Mouse (Mus musculus): ENCODE results near the gene Gm11634. TPM values are rescaled to one million over a fixed set of nuclear protein-coding genes. Genes with fewer than 3 reads are reported as not detected.
"Not testable (repeated sequence)": the region's sequence is repeated elsewhere in the genome, so short reads cannot be mapped to it uniquely, and the experiment has no call there.

Gene Gm11634
- polyA plus RNA-seq, 1 experiment from 2014 or later: not detected

GRCm38 (mm10) chr11:101587676-101588075 lies 11.4 kb downstream of the Gm11634 start:
- Histone ChIP-seq H3K4me1 (ENCODE audit: control insufficient read depth, insufficient read depth, low read length) (no peaks in the 10 kb centered on the region), H3K27ac (replicated peaks; ENCODE audit: low read depth, low read length) (no peak overlapping the region), H3K27me3 (ENCODE audit: control insufficient read depth, insufficient read depth, low read length) (no peaks in the 10 kb centered on the region), H3K36me3 (ENCODE audit: control insufficient read depth, insufficient read depth, low read length) (0 out of 2 replicates have a peak, but pooled peaks cover 4% of the 10 kb centered on the region), H3K4me2 (ENCODE audit: low read length) (no peak overlapping the region), H3K9me3 (ENCODE audit: control insufficient read depth, low read length) (no peaks in the 10 kb centered on the region), H3K9ac (replicated peaks; ENCODE audit: low read length) (no peak overlapping the region), H3K4me3 (replicated peaks; ENCODE audit: low read depth, low read length) (no peak overlapping the region)
- ATAC-seq (ENCODE audit: low FRiP score, low TSS enrichment): no peak
- 91% methylated on average over 10 of the region's 10 CpGs for WGBS
- DNase-seq: no peak

- ATAC-seq (ENCODE audit: low FRiP score, low TSS enrichment) (no peak), DNase-seq (no peak)
- Histone ChIP-seq H3K4me3 (replicated peaks; ENCODE audit: low read depth, low read length) (no peak overlapping the region), H3K9ac (replicated peaks; ENCODE audit: low read length) (no peak overlapping the region), H3K27ac (replicated peaks; ENCODE audit: low read depth, low read length) (no peak overlapping the region), H3K36me3 (ENCODE audit: control insufficient read depth, insufficient read depth, low read length) (peaks cover 8% of the 10 kb centered on the region), H3K9me3 (ENCODE audit: control insufficient read depth, low read length) (no peaks in the 10 kb centered on the region), H3K4me1 (ENCODE audit: control insufficient read depth, insufficient read depth, low read length) (no peaks in the 10 kb centered on the region), H3K27me3 (ENCODE audit: control insufficient read depth, insufficient read depth, low read length) (no peaks in the 10 kb centered on the region), H3K4me2 (ENCODE audit: low read length) (no peak overlapping the region)
- WGBS: 83% methylated on average over 4 of the region's 4 CpGs
Observed at GRCm38 (mm10) chr11:101585805-101586204, 13.3 kb downstream of the Gm11634 start.

- H3K4me3 ChIP-seq (replicated peaks; ENCODE audit: low read depth, low read length); H3K27me3 ChIP-seq (ENCODE audit: control insufficient read depth, insufficient read depth, low read length); H3K9ac ChIP-seq (replicated peaks; ENCODE audit: low read length); H3K4me1 ChIP-seq (ENCODE audit: control insufficient read depth, insufficient read depth, low read length); H3K27ac ChIP-seq (replicated peaks; ENCODE audit: low read depth, low read length); H3K9me3 ChIP-seq (ENCODE audit: control insufficient read depth, low read length); H3K4me2 ChIP-seq (ENCODE audit: low read length); ATAC-seq (ENCODE audit: low FRiP score, low TSS enrichment); DNase-seq: not testable (repeated sequence)
- H3K36me3 ChIP-seq (ENCODE audit: control insufficient read depth, insufficient read depth, low read length): peaks cover 15% of the 10 kb centered on the region
- WGBS: 93% methylated on average over 1 of the region's 1 CpGs
Observed at GRCm38 (mm10) chr11:101585031-101585430, 14.0 kb downstream of the Gm11634 start.

GRCm38 (mm10) chr11:101583205-101583604 lies 15.9 kb downstream of the Gm11634 start:
- Histone ChIP-seq H3K27ac (replicated peaks; ENCODE audit: low read depth, low read length) (no peak overlapping the region), H3K4me3 (replicated peaks; ENCODE audit: low read depth, low read length) (no peak overlapping the region), H3K9me3 (ENCODE audit: control insufficient read depth, low read length) (no peaks in the 10 kb centered on the region), H3K4me1 (ENCODE audit: control insufficient read depth, insufficient read depth, low read length) (no peaks in the 10 kb centered on the region), H3K4me2 (ENCODE audit: low read length) (no peak overlapping the region), H3K9ac (replicated peaks; ENCODE audit: low read length) (no peak overlapping the region), H3K27me3 (ENCODE audit: control insufficient read depth, insufficient read depth, low read length) (no peaks in the 10 kb centered on the region), H3K36me3 (ENCODE audit: control insufficient read depth, insufficient read depth, low read length) (peaks cover 34% of the 10 kb centered on the region)
- no peak for DNase-seq
- 87% methylated on average over 2 of the region's 2 CpGs for WGBS
- no peak for ATAC-seq (ENCODE audit: low FRiP score, low TSS enrichment)

- DNase-seq (peak; percentile 70), ATAC-seq (ENCODE audit: low FRiP score, low TSS enrichment) (no peak)
- H3K36me3 ChIP-seq (ENCODE audit: control insufficient read depth, insufficient read depth, low read length): peaks cover 42% of the 10 kb centered on the region
Observed at GRCm38 (mm10) chr11:101582054-101583035, 16.7 kb downstream of the Gm11634 start, which contains the start of gene Tmem106a. TSS of gene Tmem106a (plus strand) at chr11:101582242.

GRCm38 (mm10) chr11:101581081-101581764 lies 17.8 kb downstream of the Gm11634 start:
- DNase-seq (no peak), ATAC-seq (ENCODE audit: low FRiP score, low TSS enrichment) (no peak)
- H3K4me1 ChIP-seq (ENCODE audit: control insufficient read depth, insufficient read depth, low read length): no peaks in the 10 kb centered on the region
- H3K4me2 ChIP-seq (ENCODE audit: low read length): no peak overlapping the region
- peaks cover 50% of the 10 kb centered on the region for H3K36me3 ChIP-seq (ENCODE audit: control insufficient read depth, insufficient read depth, low read length)
- H3K27ac ChIP-seq (replicated peaks; ENCODE audit: low read depth, low read length): no peak overlapping the region
- 79% methylated on average over 6 of the region's 6 CpGs for WGBS
- no peaks in the 10 kb centered on the region for H3K9me3 ChIP-seq (ENCODE audit: control insufficient read depth, low read length)
- no peaks in the 10 kb centered on the region for H3K27me3 ChIP-seq (ENCODE audit: control insufficient read depth, insufficient read depth, low read length)
- no peak overlapping the region for H3K4me3 ChIP-seq (replicated peaks; ENCODE audit: low read depth, low read length)
- no peak overlapping the region for H3K9ac ChIP-seq (replicated peaks; ENCODE audit: low read length)

More at GRCm38 (mm10) chr11:101582054-101583035, 16.7 kb downstream of the Gm11634 start, which contains the start of gene Tmem106a:
- H3K9me3 ChIP-seq (ENCODE audit: control insufficient read depth, low read length): no peaks in the 10 kb centered on the region
- 0 out of 2 replicates have a peak within 1 kb of the TSS, but pooled peaks have one; percentile 6 for H3K9ac ChIP-seq (replicated peaks; ENCODE audit: low read length)
- H3K4me1 ChIP-seq (ENCODE audit: control insufficient read depth, insufficient read depth, low read length): no peaks in the 10 kb centered on the region
- H3K27ac ChIP-seq (replicated peaks; ENCODE audit: low read depth, low read length): no peak within 1 kb of the TSS
- no peaks in the 10 kb centered on the region for H3K27me3 ChIP-seq (ENCODE audit: control insufficient read depth, insufficient read depth, low read length)
- H3K4me3 ChIP-seq (replicated peaks; ENCODE audit: low read depth, low read length): no peak within 1 kb of the TSS
- 19% methylated on average over 30 of the region's 31 CpGs for WGBS
- H3K4me2 ChIP-seq (ENCODE audit: low read length): peak within 1 kb of the TSS; percentile 36

- Histone ChIP-seq H3K9me3 (ENCODE audit: control insufficient read depth, low read length) (no peaks in the 10 kb centered on the region), H3K4me1 (ENCODE audit: control insufficient read depth, insufficient read depth, low read length) (no peaks in the 10 kb centered on the region), H3K27me3 (ENCODE audit: control insufficient read depth, insufficient read depth, low read length) (no peaks in the 10 kb centered on the region), H3K9ac (replicated peaks; ENCODE audit: low read length) (no peak overlapping the region), H3K4me3 (replicated peaks; ENCODE audit: low read depth, low read length) (no peak overlapping the region), H3K27ac (replicated peaks; ENCODE audit: low read depth, low read length) (no peak overlapping the region), H3K36me3 (ENCODE audit: control insufficient read depth, insufficient read depth, low read length) (peaks cover 100% of the 10 kb centered on the region), H3K4me2 (ENCODE audit: low read length) (no peak overlapping the region)
- peak; percentile 3 for DNase-seq
- WGBS: 75% methylated on average over 6 of the region's 6 CpGs
- ATAC-seq (ENCODE audit: low FRiP score, low TSS enrichment): no peak
Observed at GRCm38 (mm10) chr11:101576116-101576515, 22.9 kb downstream of the Gm11634 start.

GRCm38 (mm10) chr11:101568421-101568820 lies 30.6 kb downstream of the Gm11634 start:
- no peak overlapping the region for H3K27ac ChIP-seq (replicated peaks; ENCODE audit: low read depth, low read length)
- peaks cover 95% of the 10 kb centered on the region for H3K36me3 ChIP-seq (ENCODE audit: control insufficient read depth, insufficient read depth, low read length)
- no peaks in the 10 kb centered on the region for H3K27me3 ChIP-seq (ENCODE audit: control insufficient read depth, insufficient read depth, low read length)
- no peak overlapping the region for H3K9ac ChIP-seq (replicated peaks; ENCODE audit: low read length)
- no peak overlapping the region for H3K4me2 ChIP-seq (ENCODE audit: low read length)
- no peaks in the 10 kb centered on the region for H3K9me3 ChIP-seq (ENCODE audit: control insufficient read depth, low read length)
- no peak for DNase-seq
- ATAC-seq (ENCODE audit: low FRiP score, low TSS enrichment): no peak
- H3K4me3 ChIP-seq (replicated peaks; ENCODE audit: low read depth, low read length): no peak overlapping the region
- 79% methylated on average over 3 of the region's 3 CpGs for WGBS
- no peaks in the 10 kb centered on the region for H3K4me1 ChIP-seq (ENCODE audit: control insufficient read depth, insufficient read depth, low read length)

Measured in midbrain, embryonic 14.5 days (tissue).